Mouse (Mus musculus): ENCODE results near the gene Dnah6. TPM values are rescaled to one million over a fixed set of nuclear protein-coding genes. Genes with fewer than 3 reads are reported as not detected.
A peak's percentile ranks its signal among the peaks of the same experiment; 100 is the strongest.

Dnah6 gene
- total RNA-seq, 2 experiments from 2014 or later = 0.08 to 0.11 TPM

DNA sequence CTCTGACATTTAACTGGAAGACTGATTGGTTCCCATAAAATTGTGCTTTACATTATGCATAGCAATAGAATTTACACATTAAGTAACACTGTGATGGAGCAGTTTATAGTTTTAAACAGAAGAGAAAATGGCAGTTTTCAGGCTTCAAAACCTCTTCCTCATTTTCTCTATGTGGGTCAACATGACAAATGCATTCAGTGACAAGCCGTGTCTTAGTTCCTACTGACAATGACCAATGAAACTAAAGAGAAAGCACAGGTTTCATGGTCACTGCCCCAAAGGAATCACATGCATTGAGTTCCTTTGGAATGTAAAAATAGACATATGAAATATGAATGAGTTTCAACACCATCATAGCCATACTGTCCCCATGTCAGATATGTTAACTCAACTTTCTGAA, 58.5 kb downstream of the Dnah6 start:
- intact Hi-C loops (cut with DNase I) = no loop called here
- DNase-seq (ENCODE audit: low spot score) = no peak

DNA sequence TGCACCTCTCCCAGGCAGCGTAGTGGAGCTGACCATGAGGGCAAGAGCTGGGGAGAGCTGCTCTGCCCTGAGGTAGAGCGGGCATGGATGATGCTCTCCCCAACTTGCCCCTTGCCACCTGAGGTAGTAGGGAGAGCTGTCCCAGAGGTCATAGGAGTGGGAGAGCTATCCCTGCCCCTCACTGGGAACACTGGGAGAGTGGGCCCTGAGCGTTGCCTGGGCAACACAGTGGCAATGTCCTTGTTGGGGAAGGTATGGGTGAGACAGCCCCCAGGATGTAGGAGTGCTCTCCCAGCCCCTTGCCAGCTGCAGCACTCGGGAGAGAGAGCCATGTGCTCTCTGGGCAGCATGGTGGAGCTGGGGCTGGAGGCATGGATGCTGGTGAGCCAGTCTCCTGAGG, 60.1 kb downstream of the Dnah6 start:
- intact Hi-C loops (cut with DNase I) = no loop called here
- no peak for DNase-seq (ENCODE audit: low spot score)

DNA sequence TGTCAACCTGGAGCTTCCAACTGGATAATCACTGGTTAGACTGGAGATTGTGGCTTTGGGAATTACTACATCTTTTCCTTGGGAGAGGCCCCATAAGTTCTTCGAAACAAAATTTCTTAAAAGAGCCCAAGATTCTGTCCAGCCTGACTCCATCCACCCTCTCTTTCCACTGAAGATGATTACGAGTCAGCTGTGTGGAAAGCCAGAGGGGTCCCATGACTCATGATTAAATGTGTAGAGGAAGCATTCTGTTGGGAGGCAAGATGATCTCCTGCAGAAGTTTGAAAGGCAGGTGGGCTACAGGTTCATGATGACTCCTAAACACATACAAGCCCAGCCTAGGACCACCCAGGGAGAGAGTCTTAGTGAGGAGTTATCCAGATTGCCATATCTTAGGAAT, 66.0 kb downstream of the Dnah6 start:
- intact Hi-C loops (cut with DNase I) = loop anchor here (5.0 to 10.0 kb wide), 2 partner anchors 72 to 321 kb away; no protein-coding TSS in a partner anchor
- DNase-seq (ENCODE audit: low spot score) = no peak

DNA sequence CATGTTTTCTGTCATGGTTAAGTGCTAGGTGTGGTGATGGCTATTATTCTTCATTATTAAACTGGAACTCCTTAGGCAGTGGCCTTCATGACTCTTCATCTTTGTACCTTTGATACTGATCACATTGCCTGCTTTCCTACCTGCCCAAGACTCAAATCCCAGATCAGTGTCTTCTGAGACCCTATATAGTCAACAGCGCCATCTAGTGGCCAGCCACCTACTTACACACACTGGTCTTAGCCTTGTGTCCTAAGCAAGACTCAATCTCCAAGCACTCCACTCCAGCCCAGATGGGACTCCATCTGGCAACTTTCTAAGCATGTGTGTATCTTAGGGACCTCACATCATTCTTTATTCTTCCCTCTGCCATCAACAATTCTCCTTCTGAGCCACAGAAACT, 67.8 kb downstream of the Dnah6 start:
- DNase-seq (ENCODE audit: low spot score) = peak; percentile 41
- intact Hi-C loops (cut with DNase I) = loop anchor here (1.0 to 10.0 kb wide), 4 partner anchors 133 to 516 kb away; no protein-coding TSS in a partner anchor

DNA sequence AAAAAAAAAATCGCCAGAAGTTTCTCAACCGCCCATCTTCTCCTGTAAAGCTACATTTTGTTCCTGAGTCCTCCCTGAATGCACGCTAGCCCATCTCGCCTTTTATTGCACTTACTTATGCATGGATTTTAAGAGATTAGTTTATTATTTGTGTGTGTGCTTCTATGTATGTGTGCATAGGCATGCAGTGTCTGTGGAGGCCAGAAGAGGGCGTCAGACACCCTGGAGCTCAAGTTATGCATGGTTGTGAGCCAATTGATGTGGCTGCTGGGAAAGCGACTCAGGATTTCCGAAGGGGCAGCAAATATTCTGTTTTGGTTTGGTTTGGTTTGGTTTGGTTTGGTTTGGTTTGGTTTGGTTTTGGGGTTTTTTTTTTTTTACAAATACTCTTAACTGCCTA, 78.0 kb downstream of the Dnah6 start:
- intact Hi-C loops (cut with DNase I) = no loop called here

DNA sequence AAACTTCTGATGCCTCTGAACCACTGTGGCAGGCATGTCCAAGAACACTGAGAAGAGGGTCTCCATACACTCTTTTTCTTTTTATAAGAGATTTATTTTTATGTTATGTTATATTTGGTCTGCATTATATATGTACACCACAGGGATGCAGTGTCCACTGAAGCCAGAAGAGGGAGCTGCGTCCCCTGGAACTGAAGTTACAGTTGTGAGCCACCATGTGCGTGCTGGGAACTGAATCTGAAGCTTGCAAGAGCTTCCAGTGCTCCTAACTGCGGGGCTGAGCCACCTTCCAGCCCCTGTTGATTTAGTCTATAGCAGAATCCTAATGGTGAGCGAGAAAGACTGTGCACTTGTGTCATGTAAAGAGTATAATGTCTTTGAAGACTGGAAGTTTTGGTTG, 78.7 kb downstream of the Dnah6 start:
- intact Hi-C loops (cut with DNase I) = no loop called here

More for the DNA sequence above, 78.0 kb downstream of the Dnah6 start:
- DNase-seq (ENCODE audit: low spot score) = no peak

DNA sequence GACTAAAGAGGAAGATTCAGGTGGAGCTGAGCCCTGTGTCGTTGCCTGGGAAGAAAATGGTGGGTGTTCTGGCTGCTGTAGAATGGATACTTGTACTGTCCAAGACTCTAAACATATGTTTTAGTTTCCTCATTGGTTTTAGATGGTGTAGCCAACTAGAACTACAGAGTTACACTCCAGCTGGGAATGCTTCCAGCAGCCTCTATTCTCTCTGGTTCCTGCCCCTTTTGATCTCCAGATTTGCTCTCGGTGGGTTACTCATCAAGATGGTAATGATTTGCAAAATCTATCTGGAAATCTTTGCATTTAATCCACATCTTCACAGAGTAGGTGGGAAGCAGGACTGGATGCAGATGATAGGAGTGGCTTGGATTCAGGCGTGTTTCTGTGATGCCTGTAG, 80.6 kb downstream of the Dnah6 start:
- intact Hi-C loops (cut with DNase I) = no loop called here
- no peak for DNase-seq (ENCODE audit: low spot score)

More for the DNA sequence above, 78.7 kb downstream of the Dnah6 start:
- no peak for DNase-seq (ENCODE audit: low spot score)

DNA sequence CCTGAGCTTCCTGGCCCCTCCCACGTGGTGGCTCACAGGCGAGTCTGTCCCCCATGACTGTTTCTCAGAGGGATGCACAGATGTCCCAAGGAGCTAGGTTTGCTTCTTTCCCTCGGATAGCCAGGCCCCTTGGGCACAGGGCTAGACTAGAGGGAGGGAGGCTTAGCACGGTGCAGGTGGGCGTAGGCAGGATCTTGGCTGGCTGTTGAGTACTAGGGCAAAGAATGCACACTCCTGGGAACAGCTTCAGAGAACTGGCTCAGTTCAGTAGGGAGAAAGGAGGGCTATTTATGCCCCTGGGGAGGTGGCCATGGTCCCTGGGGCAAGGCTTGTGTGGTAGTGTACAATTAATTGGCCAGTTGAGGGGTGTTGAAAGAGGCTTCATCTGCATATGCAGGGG, 88.7 kb downstream of the Dnah6 start:
- DNase-seq (ENCODE audit: low spot score) = no peak
- intact Hi-C loops (cut with DNase I) = no loop called here

DNA sequence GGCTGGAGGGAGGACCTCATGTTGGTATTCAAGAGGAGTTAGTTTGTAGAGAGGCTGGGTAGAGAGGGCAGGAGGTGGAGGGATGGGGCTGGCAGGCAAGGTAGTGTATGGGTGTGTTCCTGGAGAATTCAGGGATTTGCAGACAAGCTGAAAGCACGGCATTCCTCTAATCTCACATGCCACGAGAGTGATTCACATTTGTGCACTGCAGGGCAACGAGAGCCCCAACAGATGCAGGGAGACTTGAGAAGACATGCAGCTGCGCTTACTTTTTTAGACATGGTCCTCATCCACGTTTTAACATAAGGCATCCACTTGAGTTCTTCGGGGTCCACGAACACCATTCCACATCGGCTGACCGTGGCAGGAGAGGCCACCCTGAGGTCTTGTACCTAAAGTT, 93.9 kb downstream of the Dnah6 start:
- intact Hi-C loops (cut with DNase I) = no loop called here
- DNase-seq (ENCODE audit: low spot score) = no peak

DNA sequence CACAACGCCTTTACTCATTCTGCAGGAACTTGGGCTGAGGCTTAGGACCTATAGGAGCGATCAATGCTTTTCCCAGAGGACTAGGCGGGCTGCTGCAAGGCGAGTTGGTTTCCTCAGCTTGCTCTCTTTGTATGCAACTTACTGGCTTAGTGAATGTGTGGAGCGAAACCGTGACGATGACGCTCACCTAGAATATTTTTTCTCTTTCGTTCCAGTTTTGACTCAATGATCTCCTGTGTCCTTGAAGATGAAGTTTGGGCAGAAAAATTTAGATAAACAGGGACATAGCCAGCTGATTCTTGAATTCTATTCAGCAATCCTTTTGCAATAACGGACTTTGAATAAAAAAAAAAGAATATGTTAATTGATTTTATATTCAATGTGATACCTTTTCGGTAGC, 101.1 kb downstream of the Dnah6 start:
- DNase-seq (ENCODE audit: low spot score) = no peak
- intact Hi-C loops (cut with DNase I) = no loop called here

DNA sequence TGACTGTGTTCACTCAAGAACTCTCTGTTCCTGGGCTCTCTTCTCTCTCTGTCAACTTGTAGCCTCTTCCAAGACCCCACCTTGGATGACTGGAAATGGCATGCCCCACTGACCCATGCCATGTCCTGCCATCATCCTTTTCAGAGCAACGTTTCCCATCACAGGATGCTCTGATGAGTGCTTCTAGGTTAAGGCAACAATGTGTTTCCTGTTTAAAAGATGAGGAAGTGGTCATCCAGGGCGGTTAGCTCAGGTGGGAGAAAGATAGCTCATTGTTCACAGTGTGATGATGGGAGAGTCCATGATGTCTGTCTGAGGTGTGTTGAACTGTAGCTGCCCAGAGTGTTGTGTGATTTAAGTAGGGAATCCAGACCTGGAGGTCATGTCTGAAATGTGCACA, 107.6 kb downstream of the Dnah6 start:
- intact Hi-C loops (cut with DNase I) = no loop called here
- DNase-seq (ENCODE audit: low spot score) = no peak

DNA sequence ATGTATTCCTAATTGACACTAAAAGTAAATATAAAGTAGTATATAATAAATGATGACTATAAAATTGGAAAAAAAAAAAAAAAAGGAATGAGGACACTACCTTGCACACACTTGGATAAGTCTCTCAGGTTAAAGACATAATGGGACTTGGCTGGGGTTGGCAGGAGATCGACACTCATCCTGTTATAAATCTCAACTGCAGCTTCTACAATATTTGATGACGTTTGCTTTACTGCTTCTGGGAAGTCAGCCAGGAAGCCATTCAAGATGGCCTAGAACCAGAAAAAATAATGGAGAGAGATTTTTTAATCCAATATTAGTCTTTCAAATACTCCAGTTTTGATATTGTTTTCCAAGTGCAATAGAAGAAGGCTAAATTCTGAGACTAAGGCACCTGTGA, 108.1 kb downstream of the Dnah6 start:
- no peak for DNase-seq (ENCODE audit: low spot score)
- intact Hi-C loops (cut with DNase I) = no loop called here

DNA sequence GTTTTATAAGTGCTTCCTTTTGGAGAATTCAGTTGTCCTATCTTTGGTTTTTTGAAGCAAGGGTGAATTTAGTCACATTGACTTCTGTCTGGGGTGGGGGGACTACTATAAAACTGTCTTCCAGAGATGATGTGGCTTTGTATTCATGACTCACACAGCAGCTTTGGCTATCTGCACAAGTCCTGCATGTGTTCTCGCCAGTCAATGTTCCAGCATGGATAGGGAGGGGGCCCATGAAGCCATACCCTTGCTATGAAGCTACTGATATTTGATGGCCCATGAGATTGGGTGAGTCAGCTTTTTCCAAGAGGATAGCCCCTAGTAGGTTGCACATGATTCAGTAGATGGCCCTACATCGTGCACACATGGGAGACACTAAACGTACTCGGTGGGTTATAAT, 128.3 kb downstream of the Dnah6 start:
- no peak for DNase-seq (ENCODE audit: low spot score)
- intact Hi-C loops (cut with DNase I) = no loop called here

DNA sequence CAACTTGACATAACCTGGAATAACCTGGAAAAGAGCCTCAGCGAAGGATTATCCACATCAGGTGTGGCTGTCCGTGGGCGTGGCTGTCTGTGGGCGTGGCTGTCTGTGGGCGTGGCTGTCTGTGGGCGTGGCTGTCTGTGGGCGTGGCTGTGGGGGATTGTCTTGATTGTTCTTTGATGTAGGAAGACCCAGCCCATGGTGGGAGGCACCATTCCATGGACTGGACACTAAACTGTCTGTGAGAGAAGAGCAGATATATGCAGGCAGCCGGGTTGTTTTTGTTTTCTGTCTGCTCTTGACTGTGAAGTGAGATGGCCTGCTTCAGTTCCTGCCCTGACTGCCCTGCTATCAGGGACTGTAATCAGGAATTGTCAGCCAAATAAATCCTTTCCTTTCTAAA, 130.6 kb downstream of the Dnah6 start:
- DNase-seq (ENCODE audit: low spot score) = no peak
- intact Hi-C loops (cut with DNase I) = no loop called here

DNA sequence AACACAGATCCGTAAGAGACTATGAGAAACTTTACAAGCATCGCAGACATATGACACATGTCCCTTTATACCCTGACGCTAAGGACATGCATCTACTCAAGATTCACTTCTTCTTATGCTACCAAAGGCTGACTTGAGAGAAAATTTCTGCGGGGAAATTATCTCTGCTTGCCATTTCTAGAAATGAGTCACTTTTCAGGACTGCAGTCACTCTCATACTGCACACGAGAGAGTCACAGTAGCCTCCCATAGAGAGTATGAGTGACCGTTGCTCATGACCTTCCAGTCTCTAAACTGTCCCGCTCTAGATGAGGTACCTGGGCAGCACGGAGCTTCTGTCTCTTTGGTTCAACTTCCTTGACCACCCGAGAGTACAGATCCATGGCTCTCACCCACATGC, 138.9 kb downstream of the Dnah6 start:
- DNase-seq (ENCODE audit: low spot score) = no peak
- intact Hi-C loops (cut with DNase I) = no loop called here

DNA sequence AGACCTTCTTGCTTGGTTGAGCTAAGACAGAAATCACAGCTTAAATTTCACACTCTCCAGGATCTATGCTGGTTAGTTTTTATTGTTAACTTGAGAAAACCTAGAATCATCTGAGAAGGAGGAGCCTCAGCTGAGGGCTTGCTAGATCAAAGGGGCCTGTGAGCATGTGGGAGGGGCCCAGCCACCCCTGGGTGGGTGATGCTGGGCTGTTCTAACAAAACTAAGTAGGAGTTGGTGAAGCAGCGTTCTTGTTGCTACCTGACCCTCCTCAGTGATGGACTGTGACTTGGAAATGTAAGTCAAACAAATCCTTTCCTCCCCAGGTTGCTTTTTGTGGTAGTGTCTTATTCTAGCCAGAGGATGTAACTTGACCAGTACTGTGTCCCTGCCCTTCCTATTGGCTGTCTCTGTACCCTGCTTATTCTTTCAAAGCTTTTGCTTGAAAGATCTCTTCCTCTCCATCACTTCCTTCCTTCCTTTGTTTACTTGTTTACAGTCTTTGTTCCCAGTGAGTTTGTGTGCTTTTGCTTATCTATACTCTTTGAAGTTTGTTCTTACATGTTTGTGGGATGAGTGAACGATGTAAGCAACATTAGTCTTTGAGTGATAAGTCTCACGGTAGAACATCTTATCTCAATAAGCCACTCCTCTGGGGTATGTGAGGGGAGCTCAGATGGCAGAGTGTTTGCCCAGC, 149.2 kb downstream of the Dnah6 start:
- DNase-seq (ENCODE audit: low spot score) = no peak
- intact Hi-C loops (cut with DNase I) = no loop called here

DNA sequence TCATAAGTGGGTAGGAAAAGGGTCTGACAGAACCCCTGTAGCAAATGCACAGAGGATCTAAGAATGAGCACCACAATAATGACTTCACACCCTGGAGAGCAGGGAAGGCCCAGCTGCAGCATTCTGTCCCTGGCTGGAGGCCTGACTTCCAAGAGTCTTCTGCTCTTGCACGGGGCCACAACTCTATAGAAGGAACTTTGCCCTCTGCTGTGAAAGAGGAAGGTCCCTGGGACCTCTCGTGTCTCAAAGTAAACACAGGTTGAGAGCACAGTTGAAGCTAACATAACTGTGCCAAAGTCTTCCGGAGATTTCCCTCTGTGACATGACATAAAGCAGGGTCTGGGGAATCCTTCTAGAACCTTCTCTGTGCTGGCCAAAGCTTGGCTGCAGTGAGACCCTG, 150.2 kb downstream of the Dnah6 start:
- DNase-seq (ENCODE audit: low spot score) = no peak
- intact Hi-C loops (cut with DNase I) = no loop called here

DNA sequence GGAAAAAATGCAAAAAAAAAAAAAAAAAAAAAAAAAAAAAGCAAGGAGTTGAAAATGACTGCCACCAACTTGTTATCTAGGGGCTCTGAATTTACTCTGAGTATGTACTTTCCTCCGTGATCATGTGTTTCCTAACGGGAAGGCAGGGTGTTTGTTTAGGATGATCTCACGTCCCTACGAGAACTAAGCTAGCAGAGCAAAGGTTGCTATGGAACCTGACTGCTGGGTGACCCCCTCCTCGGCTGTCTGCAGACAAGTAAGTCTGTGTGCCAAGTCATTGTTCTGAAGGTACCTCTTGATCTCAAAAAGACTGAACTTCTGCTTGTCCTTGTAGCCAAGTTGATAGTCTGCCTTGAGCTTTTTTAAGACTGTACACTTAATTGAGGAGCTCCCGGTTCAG, 150.8 kb downstream of the Dnah6 start:
- DNase-seq (ENCODE audit: low spot score) = peak; percentile 21
- intact Hi-C loops (cut with DNase I) = no loop called here

DNA sequence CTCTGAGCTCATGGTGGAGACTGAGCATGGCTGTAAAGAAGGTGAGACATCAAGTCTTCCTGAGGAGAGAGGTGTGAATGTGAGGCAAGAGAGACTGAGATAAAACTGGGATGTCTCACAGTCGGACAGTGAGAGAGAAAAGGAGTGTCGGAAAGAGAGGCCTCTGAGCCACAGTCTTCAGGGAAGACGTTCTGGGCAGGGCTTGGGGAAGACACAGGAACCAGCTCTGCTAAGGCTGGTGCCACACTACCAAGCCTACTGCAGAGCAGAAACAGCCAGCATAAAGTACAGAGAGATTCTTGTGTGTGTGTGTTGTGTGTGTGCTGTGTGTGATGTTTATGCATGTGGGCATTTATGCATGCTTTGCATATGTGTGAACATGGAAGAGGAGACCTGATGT, 156.9 kb downstream of the Dnah6 start:
- intact Hi-C loops (cut with DNase I) = no loop called here

DNA sequence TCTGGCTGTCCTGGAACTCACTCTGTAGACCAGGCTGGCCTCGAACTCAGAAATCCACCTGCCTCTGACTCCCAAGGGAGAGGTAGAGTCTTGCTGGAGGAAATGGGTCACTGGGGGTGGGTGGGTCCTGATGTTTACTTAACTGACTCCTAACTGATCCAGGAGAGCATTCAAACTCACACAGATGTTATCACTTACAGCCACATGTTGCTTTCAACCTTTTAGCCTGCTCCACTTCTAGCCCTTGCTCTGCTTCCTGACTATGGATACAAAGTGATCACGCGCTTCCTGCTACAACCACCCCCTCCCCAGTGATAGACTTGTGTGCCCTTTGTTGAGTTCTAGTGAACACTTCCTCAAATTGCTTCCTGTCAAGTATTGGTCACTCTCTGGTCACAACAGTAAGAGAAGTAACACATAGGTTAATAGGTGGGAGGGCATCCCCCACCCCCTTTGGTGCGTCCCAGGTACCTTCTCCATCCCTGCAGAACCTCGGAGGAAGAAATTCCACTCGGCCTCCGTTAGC, 161.8 kb downstream of the Dnah6 start:
- intact Hi-C loops (cut with DNase I) = no loop called here
- no peak for DNase-seq (ENCODE audit: low spot score)

More for the DNA sequence above, 156.9 kb downstream of the Dnah6 start:
- DNase-seq (ENCODE audit: low spot score) = no peak

DNA sequence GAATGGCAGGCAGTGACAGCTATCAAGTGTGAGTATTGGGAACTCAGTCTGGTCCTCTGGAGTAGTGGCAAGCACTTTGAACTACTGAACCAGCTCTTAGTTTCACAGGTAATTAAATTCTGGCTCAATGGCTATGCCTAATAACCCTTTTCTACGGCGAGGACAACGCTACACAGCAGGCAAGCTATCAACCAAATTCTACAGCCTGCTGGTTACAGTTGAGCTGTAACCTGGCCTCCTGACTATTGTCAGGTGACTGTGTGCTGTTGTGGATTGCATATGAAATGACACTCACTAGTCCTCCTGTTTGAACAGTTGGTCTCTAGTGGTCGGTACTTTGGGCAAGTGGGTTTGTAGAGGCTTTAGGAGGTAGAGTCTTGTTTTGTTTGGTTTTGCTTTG, 162.3 kb downstream of the Dnah6 start:
- intact Hi-C loops (cut with DNase I) = no loop called here
- DNase-seq (ENCODE audit: low spot score) = no peak

DNA sequence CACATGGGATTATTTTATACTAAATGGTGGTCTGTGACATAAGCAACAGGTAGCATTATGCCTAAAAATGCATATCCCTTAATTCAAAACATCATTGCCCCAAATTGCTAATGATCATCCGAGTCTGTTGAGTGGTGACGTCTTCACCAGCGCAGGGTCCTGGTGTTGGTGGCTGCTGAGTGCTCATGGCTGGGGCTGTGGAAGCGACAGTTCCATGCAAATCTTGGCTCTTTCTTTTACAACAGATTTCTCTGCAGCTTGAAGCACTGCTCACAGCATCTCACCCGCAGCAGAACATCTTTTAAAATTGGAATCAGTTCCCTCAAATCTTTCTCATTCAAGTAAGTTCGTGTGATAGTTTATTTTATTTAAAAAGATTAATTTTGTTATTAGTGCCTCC, 166.1 kb downstream of the Dnah6 start:
- DNase-seq (ENCODE audit: low spot score) = no peak
- intact Hi-C loops (cut with DNase I) = no loop called here
